Mouse (Mus musculus) C2C12 (cell line): ENCODE measurements around the gene AI464131.

Experiments used
- CTCF ChIP-seq: IDR thresholded peaks from one replicate; pipeline ENCODE4 v1.5.1; 2011; ENCODE audit not compliant: control insufficient read depth, insufficient read depth, insufficient read length
- MAX ChIP-seq: IDR thresholded peaks from one replicate; pipeline ENCODE4 v1.6.1; 2011; ENCODE audit warnings: mild to moderate bottlenecking, control low read depth
- MYOG ChIP-seq: IDR thresholded peaks from one replicate; pipeline ENCODE4 v1.6.1; 2011; ENCODE audit not compliant: control insufficient read depth, insufficient read length; ENCODE audit errors: extremely low read depth
- USF1 ChIP-seq: IDR thresholded peaks from one replicate; pipeline ENCODE4 v1.6.1; 2011; ENCODE audit warnings: low read depth, mild to moderate bottlenecking, control low read depth, moderate library complexity

DNA sequence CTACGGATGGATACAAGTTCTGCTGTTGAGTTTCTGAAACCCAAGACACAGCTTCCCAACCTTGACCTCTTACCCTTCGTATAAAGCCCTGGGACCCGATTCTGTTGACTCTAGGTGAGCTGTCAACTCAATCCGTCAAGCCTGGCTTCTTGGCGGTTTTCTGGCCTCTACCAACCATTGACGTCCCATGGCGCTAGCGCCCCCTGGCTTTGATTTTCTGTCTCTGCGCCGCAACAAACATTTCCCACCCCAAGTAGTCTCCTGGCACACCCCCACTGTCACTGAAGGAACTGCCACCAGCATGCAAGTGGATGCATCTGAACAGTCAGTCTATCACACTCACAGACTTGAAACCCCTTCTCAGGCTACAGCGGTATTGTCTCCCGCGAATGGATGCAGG is 3.3 kb upstream of the AI464131 start:
- no peak for TF ChIP-seq CTCF
- TF ChIP-seq MYOG: no peak
- no peak for TF ChIP-seq USF1
- no peak for TF ChIP-seq MAX
